Mouse (Mus musculus) C2C12 (cell line): Measurements from ENCODE around the gene Bicc1. TPM values are rescaled to one million over a fixed set of nuclear protein-coding genes. Genes with fewer than 3 reads are reported as not detected.

ENCODE experiments used
- H3K27me3 ChIP-seq: one replicate; pipeline ENCODE4 v1.6.1; 2011; ENCODE audit not compliant: control insufficient read depth, insufficient read depth, insufficient read length
- H3K36me3 ChIP-seq: one replicate; pipeline ENCODE4 v1.6.1; 2011; ENCODE audit not compliant: control insufficient read depth, insufficient read depth
- H3K4me3 ChIP-seq: one replicate; pipeline ENCODE4 v1.5.1; 2011; ENCODE audit warnings: mild to moderate bottlenecking, control low read depth; ENCODE audit not compliant: poor library complexity, insufficient read depth, severe bottlenecking
- H3K79me2 ChIP-seq: one replicate; pipeline ENCODE4 v1.6.1; 2011; ENCODE audit not compliant: control insufficient read depth, insufficient read depth
- H3K79me3 ChIP-seq: one replicate; pipeline ENCODE4 v1.6.1; 2011; ENCODE audit warnings: low read depth, control low read depth
- H3ac ChIP-seq: one replicate; pipeline ENCODE3; 2011; ENCODE audit warnings: low read depth; ENCODE audit not compliant: control insufficient read depth, insufficient read length
- CEBPB ChIP-seq: IDR thresholded peaks from one replicate; pipeline ENCODE4 v1.6.1; 2011; ENCODE audit warnings: low read depth, mild to moderate bottlenecking, control low read depth, moderate library complexity
- CTCF ChIP-seq: IDR thresholded peaks from one replicate; pipeline ENCODE4 v1.5.1; 2011; ENCODE audit not compliant: control insufficient read depth, insufficient read depth, insufficient read length
- FOSL1 ChIP-seq: IDR thresholded peaks from one replicate; pipeline ENCODE4 v1.8.0; 2011; ENCODE audit warnings: mild to moderate bottlenecking, low read length; ENCODE audit not compliant: poor library complexity, insufficient read depth, severe bottlenecking
- MAX ChIP-seq: IDR thresholded peaks from one replicate; pipeline ENCODE4 v1.6.1; 2011; ENCODE audit warnings: mild to moderate bottlenecking, control low read depth
- MYOD1 ChIP-seq: IDR thresholded peaks from one replicate; pipeline ENCODE4 v1.6.1; 2011; ENCODE audit warnings: low read depth; ENCODE audit not compliant: control insufficient read depth, insufficient read length
- MYOG ChIP-seq: IDR thresholded peaks from one replicate; pipeline ENCODE4 v1.6.1; 2011; ENCODE audit not compliant: control insufficient read depth, insufficient read length; ENCODE audit errors: extremely low read depth
- USF1 ChIP-seq: IDR thresholded peaks from one replicate; pipeline ENCODE4 v1.6.1; 2011; ENCODE audit warnings: low read depth, mild to moderate bottlenecking, control low read depth, moderate library complexity
- polyA plus RNA-seq: library from polyadenylated mRNA; unstranded; fragments of >200 nt; fragmentation: generic; extraction: Trizol; gene quantifications from one replicate; pipeline ENCODE4 v1.2.1, GENCODE M21; 2012; ENCODE audit warnings: missing spikeins

Bicc1 gene
- polyA plus RNA-seq, 1 experiment, result 4.0 TPM

DNA sequence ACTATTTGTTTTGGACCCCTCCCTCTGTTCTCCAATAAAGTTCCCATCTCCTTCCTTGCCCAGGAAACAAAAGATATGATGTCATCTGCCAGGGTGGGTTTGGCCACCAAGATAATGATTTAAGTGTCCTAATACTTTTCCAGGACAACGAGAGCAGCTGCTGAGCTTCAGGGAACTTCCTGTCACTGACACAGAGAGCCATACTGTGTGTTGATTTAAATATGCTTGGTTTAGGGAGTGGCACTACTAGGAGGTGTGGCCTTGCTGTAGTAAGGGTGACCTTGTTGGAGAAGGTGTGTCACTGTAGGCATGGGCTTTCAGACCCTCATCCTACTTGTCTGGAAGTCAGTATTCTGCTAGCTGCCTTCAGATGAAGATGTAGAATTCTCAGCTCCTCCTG, 281.5 kb downstream of the Bicc1 start:
- H3ac ChIP-seq, result no peak overlapping the region
- H3K4me3 ChIP-seq, result no peak overlapping the region
- H3K27me3 ChIP-seq, result no peaks in the 10 kb centered on the region
- H3K79me2 ChIP-seq, result no peaks in the 10 kb centered on the region
- peak; percentile 6 for TF ChIP-seq MYOD1
- no peak for TF ChIP-seq FOSL1
- no peaks in the 10 kb centered on the region for H3K36me3 ChIP-seq
- no peaks in the 10 kb centered on the region for H3K79me3 ChIP-seq

DNA sequence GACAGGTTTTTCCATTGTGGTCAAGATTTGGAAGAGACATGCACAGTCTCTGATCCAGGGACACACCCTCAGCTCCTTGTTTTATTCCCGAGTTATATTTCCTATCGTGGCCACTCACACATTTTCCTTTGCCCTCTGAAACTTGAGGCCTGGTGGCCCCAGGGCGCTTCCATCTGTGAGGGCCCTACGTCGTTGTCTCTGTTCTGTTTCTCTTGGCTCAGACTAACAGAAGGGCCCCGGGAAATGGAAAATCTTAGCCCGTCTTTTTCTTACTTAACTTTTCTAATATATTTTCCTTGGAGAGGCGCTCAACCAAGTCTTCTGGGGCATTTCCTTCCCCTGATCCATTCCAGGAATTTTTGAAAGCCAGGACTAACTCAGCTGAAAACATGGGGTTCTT, 281.9 kb downstream of the Bicc1 start:
- H3K36me3 ChIP-seq, result no peaks in the 10 kb centered on the region
- no peaks in the 10 kb centered on the region for H3K79me3 ChIP-seq
- TF ChIP-seq FOSL1 (no peak), MAX (no peak)
- H3K79me2 ChIP-seq, result no peaks in the 10 kb centered on the region
- H3ac ChIP-seq, result no peak overlapping the region
- no peak overlapping the region for H3K4me3 ChIP-seq
- H3K27me3 ChIP-seq, result no peaks in the 10 kb centered on the region

DNA sequence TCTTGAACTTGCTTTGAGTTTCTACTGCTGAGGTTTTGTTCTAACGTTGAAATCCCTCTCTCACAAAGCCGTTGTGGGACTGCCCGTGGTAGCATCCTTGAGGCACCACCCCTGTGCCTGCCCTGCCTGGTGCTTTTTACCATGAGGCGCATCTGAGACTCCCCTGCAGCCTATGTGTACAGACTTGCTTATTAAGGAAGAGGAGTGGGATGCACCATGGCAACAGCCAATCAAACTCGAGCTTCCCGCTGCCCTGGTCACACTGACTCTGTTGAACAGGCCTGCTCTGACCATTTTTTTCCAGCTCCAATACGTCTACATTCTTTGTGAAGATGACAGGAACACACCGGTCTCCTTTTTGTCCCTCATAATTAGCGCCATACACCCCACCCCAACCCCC, 283.0 kb downstream of the Bicc1 start:
- TF ChIP-seq MYOG (no peak), CEBPB (no peak), USF1 (no peak), CTCF (no peak), MYOD1 (no peak), FOSL1 (no peak), MAX (no peak)
- no peaks in the 10 kb centered on the region for H3K36me3 ChIP-seq
- H3K4me3 ChIP-seq, result no peak overlapping the region
- H3K27me3 ChIP-seq, result no peaks in the 10 kb centered on the region
- H3K79me2 ChIP-seq, result no peaks in the 10 kb centered on the region
- no peaks in the 10 kb centered on the region for H3K79me3 ChIP-seq
- H3ac ChIP-seq, result no peak overlapping the region

- H3K4me3 ChIP-seq, result no peak overlapping the region
- no peaks in the 10 kb centered on the region for H3K36me3 ChIP-seq
- H3ac ChIP-seq, result no peak overlapping the region
- no peaks in the 10 kb centered on the region for H3K79me3 ChIP-seq
- TF ChIP-seq CEBPB (no peak), CTCF (no peak), USF1 (no peak), FOSL1 (no peak), MYOG (no peak), MAX (no peak), MYOD1 (no peak)
- H3K27me3 ChIP-seq, result no peaks in the 10 kb centered on the region
- no peaks in the 10 kb centered on the region for H3K79me2 ChIP-seq
These were observed 283.4 kb downstream of the Bicc1 start for GRCm38 (mm10) chr10:70876119-70876518.

DNA sequence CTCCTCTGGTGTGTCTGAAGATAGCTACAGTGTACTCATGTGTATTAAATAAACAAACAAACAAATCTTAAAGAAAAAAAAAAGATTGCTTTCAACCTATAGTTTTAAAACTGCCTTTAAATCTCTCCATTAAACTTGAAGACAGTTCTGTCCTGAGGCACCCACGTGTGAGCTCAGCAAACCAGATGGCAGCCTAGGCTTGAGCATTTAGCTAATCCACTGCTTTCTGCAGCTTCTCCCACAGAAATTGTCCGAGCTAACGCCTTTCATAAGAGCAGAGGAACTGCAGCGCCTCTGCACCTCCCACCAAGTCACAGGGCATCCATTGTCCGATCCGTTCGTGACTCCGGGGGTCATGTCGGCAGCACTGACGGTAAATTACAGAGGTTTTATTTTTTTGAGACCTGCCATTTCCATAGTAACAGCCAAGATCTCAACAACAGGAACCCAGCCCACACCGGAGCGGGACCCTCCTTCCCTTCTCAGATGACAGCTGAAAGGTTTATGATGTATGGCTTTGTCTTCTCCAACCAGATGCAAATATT, 284.4 kb downstream of the Bicc1 start:
- Histone ChIP-seq H3K36me3 (no peaks in the 10 kb centered on the region), H3K4me3 (no peak overlapping the region), H3K79me2 (no peaks in the 10 kb centered on the region), H3ac (no peak overlapping the region), H3K79me3 (no peaks in the 10 kb centered on the region), H3K27me3 (no peaks in the 10 kb centered on the region)
- TF ChIP-seq CTCF (no peak), MAX (no peak), CEBPB (no peak), FOSL1 (no peak), MYOD1 (no peak), MYOG (no peak), USF1 (no peak)

Other genes starting within 250 kb of the Bicc1 start
- gene Tfam, start 78.6 kb upstream of the Bicc1 start, polyA plus RNA-seq, result 21.0 TPM
- 34.0 TPM for gene Ube2d1, start 125.6 kb upstream of the Bicc1 start, polyA plus RNA-seq
- gene Cisd1, start 185.3 kb upstream of the Bicc1 start, polyA plus RNA-seq, result 132 TPM
- 9.2 TPM for gene Ipmk, start 188.1 kb upstream of the Bicc1 start, polyA plus RNA-seq